Mouse (Mus musculus): ENCODE measurements around the gene Ulk4. TPM values are rescaled to one million over a fixed set of nuclear protein-coding genes. Genes with fewer than 3 reads are reported as not detected.

Ulk4 gene
- total RNA-seq, 2 experiments from 2014 or later = 5.3 to 5.7 TPM

GRCm38 (mm10) chr9:121030949-121031348, 246.0 kb downstream of the Ulk4 start:
- DNase-seq (ENCODE audit: low spot score in 2 of 2) = no peak

- no peak for DNase-seq (ENCODE audit: low spot score in 2 of 2)
Measured at GRCm38 (mm10) chr9:121029786-121030185, 247.2 kb downstream of the Ulk4 start.

GRCm38 (mm10) chr9:121023526-121024264, 253.3 kb downstream of the Ulk4 start:
- no peak for DNase-seq (ENCODE audit: low spot score in 2 of 2)

- no peak for DNase-seq (ENCODE audit: low spot score in 2 of 2)
Measured at GRCm38 (mm10) chr9:121020360-121020759, 256.6 kb downstream of the Ulk4 start.

GRCm38 (mm10) chr9:121019932-121020331, 257.1 kb downstream of the Ulk4 start:
- no peak for DNase-seq (ENCODE audit: low spot score in 2 of 2)

GRCm38 (mm10) chr9:121018524-121019315, 258.3 kb downstream of the Ulk4 start:
- no peak for DNase-seq (ENCODE audit: low spot score in 2 of 2)

- no peak for DNase-seq (ENCODE audit: low spot score in 2 of 2)
Measured at GRCm38 (mm10) chr9:121015810-121016502, 261.0 kb downstream of the Ulk4 start.

- no peak for DNase-seq (ENCODE audit: low spot score in 2 of 2)
Measured at GRCm38 (mm10) chr9:121011540-121011939, 265.5 kb downstream of the Ulk4 start.

- no peak for DNase-seq (ENCODE audit: low spot score in 2 of 2)
Measured at GRCm38 (mm10) chr9:121010544-121010943, 266.5 kb downstream of the Ulk4 start.

- no peak for DNase-seq (ENCODE audit: low spot score in 2 of 2)
Measured at GRCm38 (mm10) chr9:121005961-121006360, 271.0 kb downstream of the Ulk4 start.

GRCm38 (mm10) chr9:121001681-121002540, 275.1 kb downstream of the Ulk4 start:
- DNase-seq (ENCODE audit: low spot score in 2 of 2) = no peak

- DNase-seq (ENCODE audit: low spot score in 2 of 2) = no peak
Measured at GRCm38 (mm10) chr9:121000641-121001320, 276.2 kb downstream of the Ulk4 start.

GRCm38 (mm10) chr9:120998696-120999095, 278.3 kb downstream of the Ulk4 start:
- no peak for DNase-seq (ENCODE audit: low spot score in 2 of 2)

- DNase-seq (ENCODE audit: low spot score in 2 of 2) = no peak
Measured at GRCm38 (mm10) chr9:120994223-120995155, 282.5 kb downstream of the Ulk4 start.

- no peak for DNase-seq (ENCODE audit: low spot score in 2 of 2)
Measured at GRCm38 (mm10) chr9:120993004-120993403, 284.0 kb downstream of the Ulk4 start.

GRCm38 (mm10) chr9:120991801-120992200, 285.2 kb downstream of the Ulk4 start:
- DNase-seq (ENCODE audit: low spot score in 2 of 2) = no peak

GRCm38 (mm10) chr9:120989806-120990700, 286.9 kb downstream of the Ulk4 start:
- no peak for DNase-seq (ENCODE audit: low spot score in 2 of 2)

- no peak for DNase-seq (ENCODE audit: low spot score in 2 of 2)
Measured at GRCm38 (mm10) chr9:120988088-120988487, 288.9 kb downstream of the Ulk4 start.
